In the genomic region with DNA sequence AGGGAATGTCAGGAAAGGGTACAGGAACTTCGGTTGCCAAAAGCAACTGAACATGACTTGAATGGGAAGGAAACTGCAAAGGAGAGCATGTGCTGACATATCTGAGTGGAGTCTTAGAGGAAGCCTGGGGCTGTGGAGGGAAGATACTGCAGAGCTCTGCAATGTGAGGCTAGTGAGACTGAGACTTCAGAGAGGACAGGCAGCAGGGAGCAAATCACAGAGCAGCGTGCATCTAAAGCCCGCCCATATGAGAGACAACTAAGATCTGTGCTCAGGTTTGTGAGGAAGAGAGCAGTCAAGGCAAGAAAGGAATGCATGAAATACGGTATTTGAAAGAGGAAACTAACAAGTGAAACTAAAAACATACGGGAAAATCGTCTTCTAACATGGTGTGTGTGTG, we compare ENCODE assay signal across 18 mouse cellular contexts.
DNase-seq lines count a peak whose midpoint lies in the region; ATAC-seq and TF ChIP-seq lines count a peak whose summit lies in the region.
"Had no signal": no experiment of that assay in that cellular context is flagged by ENCODE, and none has a peak within 500 bp of the region (broad histone marks: within the 10 kb centered on the region; RNA-seq: fewer than 3 reads in every experiment).

No protein-coding gene starts in this region.

- H3K4me3 ChIP-seq in heart, embryonic 15.5 days: no peak overlapping the region
- H3K4me3 ChIP-seq in bone marrow macrophage, adult 2 months (ENCODE audit: insufficient read depth, low read length): peak overlapping the region; percentile 10
- H3K4me3 ChIP-seq: intestine, embryonic 15.5 days; kidney, embryonic 15.5 days; lung, embryonic 15.5 days; midbrain, embryonic 13.5 days had no signal

- DNase-seq in heart, postnatal 25 days (ENCODE audit: low spot score): no peak
- peak; percentile 22 for DNase-seq in 3134 (ENCODE audit: extremely low read depth, insufficient read length, low spot score)
- DNase-seq in layer of hippocampus, postnatal 25 days (ENCODE audit: extremely low spot score in 1 of 2, low spot score in 1 of 2): no peak
- DNase-seq in layer of hippocampus, postnatal 36 days: no peak
- DNase-seq: adrenal gland, adult 2 months; cerebellum, adult 9-10 months; gastrocnemius, postnatal 25 days; right cerebral cortex, postnatal 14 days had no signal

- no peaks in the 10 kb centered on the region for H3K4me1 ChIP-seq in heart, embryonic 15.5 days (replicated peaks)
- 0 out of 2 replicates have a peak, but pooled peaks cover 6% of the 10 kb centered on the region for H3K4me1 ChIP-seq in bone marrow macrophage, adult 2 months (ENCODE audit: control insufficient read depth, insufficient read depth, low read length)
- H3K4me1 ChIP-seq: intestine, embryonic 15.5 days; kidney, embryonic 15.5 days; midbrain, embryonic 13.5 days had no signal

- 48% methylated on average over 6 of the region's 6 CpGs for WGBS in heart, embryonic 15.5 days

- no peak for TF ChIP-seq CTCF in bone marrow macrophage, adult 2 months (IDR thresholded peaks at IDR 0.05; ENCODE audit: low read depth, low read length)

- no peaks in the 10 kb centered on the region for H3K9me3 ChIP-seq in heart, embryonic 15.5 days (replicated peaks)
- H3K9me3 ChIP-seq: intestine, embryonic 15.5 days; kidney, embryonic 15.5 days; lung, embryonic 15.5 days; midbrain, embryonic 13.5 days had no signal

- no peak overlapping the region for H3K4me2 ChIP-seq in heart, embryonic 15.5 days
- H3K4me2 ChIP-seq: hindbrain, embryonic 14.5 days; intestine, embryonic 15.5 days; kidney, embryonic 15.5 days; liver, embryonic 11.5 days; lung, embryonic 15.5 days; midbrain, embryonic 13.5 days had no signal

- no peaks in the 10 kb centered on the region for H3K36me3 ChIP-seq in heart, embryonic 15.5 days
- H3K36me3 ChIP-seq: intestine, embryonic 15.5 days; kidney, embryonic 15.5 days; lung, embryonic 15.5 days; midbrain, embryonic 13.5 days had no signal

- ATAC-seq in heart, embryonic 15.5 days (replicated peaks; ENCODE audit: insufficient number of reproducible peaks, insufficient read depth, low FRiP score, low read depth): 0 out of 2 replicates have a peak, but pooled peaks have one; percentile 35
- ATAC-seq in hematopoietic stem cell, adult 5-6 weeks (replicated peaks in 1 of 2; ENCODE audit: insufficient read depth in 1 of 2, low FRiP score in 2 of 2, low TSS enrichment in 1 of 2, low read depth in 1 of 2, poor library complexity in 2 of 2, severe bottlenecking in 2 of 2): peak; percentile 65 to 73; a peak in 3 of 4 replicates
- ATAC-seq: forebrain, embryonic 14.5 days; intestine, embryonic 15.5 days; midbrain, embryonic 13.5 days had no signal

- H3K27ac ChIP-seq in heart, embryonic 15.5 days: no peak overlapping the region
- no peak overlapping the region for H3K27ac ChIP-seq in bone marrow macrophage, adult 2 months (ENCODE audit: insufficient read depth, low read depth, low read length)
- H3K27ac ChIP-seq: hindbrain, embryonic 14.5 days; intestine, embryonic 15.5 days; kidney, embryonic 15.5 days; lung, embryonic 15.5 days; midbrain, embryonic 13.5 days had no signal

- intact Hi-C loops in heart, postnatal 25 days (cut with DNase I): no loop called here

- H3K27me3 ChIP-seq in heart, embryonic 15.5 days: no peaks in the 10 kb centered on the region
- H3K27me3 ChIP-seq: intestine, embryonic 15.5 days; kidney, embryonic 15.5 days; lung, embryonic 15.5 days; midbrain, embryonic 13.5 days had no signal

- H3K9ac ChIP-seq in heart, embryonic 15.5 days: no peak overlapping the region
- H3K9ac ChIP-seq: hindbrain, embryonic 14.5 days; intestine, embryonic 15.5 days; kidney, embryonic 15.5 days; lung, embryonic 15.5 days; midbrain, embryonic 13.5 days had no signal

- TF ChIP-seq POLR2A in bone marrow macrophage, adult 2 months (IDR thresholded peaks at IDR 0.05; ENCODE audit: borderline replicate concordance, low read depth, low read length): no peak
